Mouse (Mus musculus) intestine, postnatal 0 days (tissue): Measurements from ENCODE around the gene Fancl. TPM values are rescaled to one million over a fixed set of nuclear protein-coding genes. Genes with fewer than 3 reads are reported as not detected.

ENCODE experiments used
- ATAC-seq: fragments of 200-750 bp; cut with Nextera tagmentation; 2 replicates; pipeline ENCODE4 v1.8.0; 2017; ENCODE audit warnings: mild to moderate bottlenecking, moderate TSS enrichment, moderate library complexity
- H3K27ac ChIP-seq: fragments of 300-500 bp; sonication (generic); 2 replicates; pipeline ENCODE4 v1.5.1; 2014; ENCODE audit warnings: mild to moderate bottlenecking, low read depth, low read length, moderate library complexity
- H3K27me3 ChIP-seq: fragments of 300-500 bp; sonication (generic); replicated peaks from 2 replicates; pipeline ENCODE4 v1.6.1; 2014; ENCODE audit warnings: low read length, mixed read lengths; ENCODE audit not compliant: control insufficient read depth, insufficient read depth
- H3K36me3 ChIP-seq: fragments of 300-500 bp; sonication (generic); 2 replicates; pipeline ENCODE4 v1.6.1; 2014; ENCODE audit warnings: mild to moderate bottlenecking, moderate library complexity; ENCODE audit not compliant: control insufficient read depth, insufficient read depth
- H3K4me1 ChIP-seq: fragments of 300-500 bp; sonication (generic); replicated peaks from 2 replicates; pipeline ENCODE4 v1.6.1; 2014; ENCODE audit warnings: antibody characterized with exemption, low read length, mixed read lengths; ENCODE audit not compliant: control insufficient read depth, insufficient read depth
- H3K4me2 ChIP-seq: fragments of 300-500 bp; sonication (generic); replicated peaks from 2 replicates; pipeline ENCODE4 v1.6.1; 2014; ENCODE audit warnings: low read depth, mild to moderate bottlenecking, moderate library complexity
- H3K4me3 ChIP-seq: fragments of 300-500 bp; sonication (generic); 2 replicates; pipeline ENCODE4 v1.5.1; 2014; ENCODE audit warnings: low read depth, low read length
- H3K9ac ChIP-seq: fragments of 300-500 bp; sonication (generic); 2 replicates; pipeline ENCODE4 v1.6.1; 2014; ENCODE audit warnings: mild to moderate bottlenecking, low read depth, low read length
- H3K9me3 ChIP-seq: fragments of 300-500 bp; sonication (generic); 2 replicates; pipeline ENCODE4 v1.6.1; 2016; ENCODE audit warnings: mixed run types; ENCODE audit not compliant: control insufficient read depth
- CTCF ChIP-seq: sonication (generic); IDR thresholded peaks from 2 replicates; pipeline ENCODE4 v1.5.1; 2016; ENCODE audit warnings: low read depth, mild to moderate bottlenecking, control low read depth, antibody characterized with exemption, moderate library complexity
- WGBS: fragments of 180-500 bp; shearing (Covaris S2); extraction: QIAGEN DNeasy Blood & Tissue Kit; methylation state at CpG from one replicate; pipeline ENCODE4 v1.1.7; 2014; 5-methylcytosine and 5-hydroxymethylcytosine counted together
- polyA plus RNA-seq: library from polyadenylated mRNA; unstranded; fragments of >200 nt; fragmentation: Nextera tagmentation; extraction: Ambion mirVana; gene quantifications from 2 replicates; pipeline ENCODE4 v1.2.1, GENCODE M21; 2015

Gene Fancl
- polyA plus RNA-seq, 1 experiment from 2014 or later = 10.3 TPM

DNA sequence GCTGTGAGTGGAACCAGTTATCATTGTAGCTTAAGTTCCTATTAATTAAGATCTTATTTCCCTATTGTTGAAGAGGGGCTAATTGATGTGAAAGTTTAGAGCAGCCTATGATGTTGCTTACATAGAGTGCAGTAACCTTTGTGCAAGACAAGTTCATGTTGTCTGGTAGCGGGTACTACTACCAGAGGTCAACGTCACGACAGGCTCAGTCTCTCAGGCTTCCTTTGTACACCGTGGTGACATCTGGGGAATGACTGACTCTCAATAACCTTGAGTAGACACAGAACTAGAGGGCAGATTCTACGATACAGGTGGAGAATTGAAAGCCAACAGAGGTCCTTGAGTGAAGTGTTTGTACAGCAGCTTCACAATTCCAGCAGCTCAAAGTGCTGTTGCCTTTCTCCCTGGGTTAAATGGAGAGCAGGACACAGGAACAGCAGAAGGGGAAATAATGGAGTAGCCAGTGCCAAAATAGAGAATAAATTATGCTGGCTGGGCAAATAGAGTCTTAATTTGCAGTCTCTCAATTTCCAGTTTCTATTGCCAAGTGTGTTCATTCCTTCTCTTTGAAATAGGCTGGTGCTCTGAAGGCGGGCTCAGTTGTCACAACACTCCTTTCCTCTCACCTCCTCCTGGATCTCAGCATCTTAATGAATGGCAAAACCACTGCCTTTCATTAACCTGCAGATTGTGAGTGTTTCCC lies 91.3 kb downstream of the Fancl start:
- WGBS = 85% methylated on average over 6 of the region's 6 CpGs
- no peaks in the 10 kb centered on the region for H3K9me3 ChIP-seq
- no peaks in the 10 kb centered on the region for H3K27me3 ChIP-seq
- H3K4me3 ChIP-seq = no peak overlapping the region
- no peak for TF ChIP-seq CTCF
- ATAC-seq = no peak
- no peak overlapping the region for H3K9ac ChIP-seq
- H3K4me1 ChIP-seq = no peaks in the 10 kb centered on the region
- H3K27ac ChIP-seq = no peak overlapping the region
- no peak overlapping the region for H3K4me2 ChIP-seq
- peaks cover 2% of the 10 kb centered on the region; the same call in 1 of the 2 replicates for H3K36me3 ChIP-seq

DNA sequence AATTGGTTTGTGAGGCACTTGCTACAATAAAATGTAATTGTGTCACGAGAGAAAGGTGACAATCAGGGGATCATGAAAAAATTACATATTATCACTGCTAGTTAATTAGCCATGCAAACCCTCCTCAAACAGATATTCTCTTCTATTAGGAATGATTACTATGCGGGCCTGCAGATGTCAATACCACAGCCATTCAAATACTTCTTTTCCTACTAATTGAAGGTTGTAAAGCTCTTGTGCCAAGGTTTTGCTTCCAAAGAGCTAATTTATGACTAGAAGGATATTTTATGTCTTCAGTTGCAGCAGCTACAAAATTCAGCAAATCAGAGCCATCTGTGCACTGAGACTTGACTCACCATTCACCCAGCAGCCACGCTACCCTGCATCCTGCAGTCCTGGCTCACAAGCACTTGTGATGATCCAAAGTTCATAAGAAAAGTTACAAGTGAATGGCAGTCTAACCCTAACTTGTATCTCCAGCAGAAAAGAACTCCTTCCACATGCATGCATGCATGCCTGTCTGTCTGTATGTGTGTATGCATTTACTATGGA lies 95.8 kb downstream of the Fancl start:
- Histone ChIP-seq H3K27me3 (no peaks in the 10 kb centered on the region), H3K36me3 (0 out of 2 replicates have a peak, but pooled peaks cover 2% of the 10 kb centered on the region), H3K4me1 (no peaks in the 10 kb centered on the region), H3K27ac (no peak overlapping the region), H3K4me3 (no peak overlapping the region), H3K4me2 (no peak overlapping the region), H3K9me3 (no peaks in the 10 kb centered on the region), H3K9ac (no peak overlapping the region)
- 81% methylated on average over 3 of the region's 3 CpGs for WGBS
- ATAC-seq = no peak
- no peak for TF ChIP-seq CTCF

- Histone ChIP-seq H3K4me3 (no peak overlapping the region), H3K9me3 (no peaks in the 10 kb centered on the region), H3K27ac (no peak overlapping the region), H3K4me2 (no peak overlapping the region), H3K27me3 (no peaks in the 10 kb centered on the region), H3K9ac (no peak overlapping the region), H3K4me1 (no peaks in the 10 kb centered on the region), H3K36me3 (0 out of 2 replicates have a peak, but pooled peaks cover 4% of the 10 kb centered on the region)
- no peak for ATAC-seq
- 44% methylated on average over 12 of the region's 12 CpGs for WGBS
- peak; percentile 66 for TF ChIP-seq CTCF
Observed at GRCm38 (mm10) chr11:26489761-26490466, 104.0 kb downstream of the Fancl start.

DNA sequence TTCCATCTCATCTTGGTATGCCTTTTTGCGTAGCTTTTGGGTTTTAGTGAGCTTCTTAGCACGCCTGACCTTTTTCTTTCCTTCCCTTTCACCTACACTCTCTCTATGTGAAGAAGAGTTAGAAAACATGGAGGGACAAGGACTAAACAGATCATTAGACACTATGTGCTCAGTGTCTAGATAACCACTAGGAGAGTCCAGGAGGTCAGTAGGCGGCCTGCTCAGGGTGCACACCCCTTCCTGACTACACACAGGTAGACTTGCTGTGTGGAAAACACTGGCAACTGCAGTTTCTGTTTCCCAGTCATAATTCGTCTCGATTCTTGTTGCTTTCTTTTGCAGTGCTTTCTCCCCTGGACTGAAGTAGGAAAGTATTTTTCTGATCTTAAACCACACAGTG lies 110.0 kb downstream of the Fancl start:
- peak; percentile 64; the same call in 1 of the 2 replicates for ATAC-seq
- no peak overlapping the region for H3K4me3 ChIP-seq

DNA sequence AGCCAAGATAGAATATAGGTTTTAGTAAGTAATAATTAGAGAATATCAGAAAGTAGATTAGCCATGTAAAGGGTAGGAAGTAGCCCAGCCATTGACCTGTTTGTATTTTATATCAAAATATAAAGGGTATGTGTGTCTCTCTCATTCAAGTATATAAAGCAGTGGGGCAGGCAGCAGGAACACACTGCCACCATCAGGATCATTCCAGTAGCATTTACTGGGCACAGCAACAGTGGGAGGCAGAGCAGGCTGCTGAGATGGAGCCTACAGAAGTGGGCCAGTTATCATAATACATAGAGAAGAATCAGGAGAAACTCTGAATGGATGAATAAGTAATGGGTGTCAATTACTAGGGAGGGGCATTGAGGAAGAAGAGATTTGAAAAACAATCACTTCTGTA lies 127.7 kb downstream of the Fancl start:
- no peak for ATAC-seq

More for the DNA sequence above, 110.0 kb downstream of the Fancl start:
- H3K4me1 ChIP-seq = no peaks in the 10 kb centered on the region
- H3K36me3 ChIP-seq = no peaks in the 10 kb centered on the region
- H3K27ac ChIP-seq = no peak overlapping the region
- WGBS = 79% methylated on average over 5 of the region's 5 CpGs
- H3K9ac ChIP-seq = no peak overlapping the region
- TF ChIP-seq CTCF = peak; percentile 20; the same call in 1 of the 2 replicates
- no peaks in the 10 kb centered on the region for H3K9me3 ChIP-seq
- no peaks in the 10 kb centered on the region for H3K27me3 ChIP-seq
- H3K4me2 ChIP-seq = no peak overlapping the region

GRCm38 (mm10) chr11:26516086-26516485 lies 130.2 kb downstream of the Fancl start:
- Histone ChIP-seq H3K4me2 (no peak overlapping the region), H3K9me3 (no peaks in the 10 kb centered on the region), H3K4me3 (no peak overlapping the region), H3K9ac (no peak overlapping the region), H3K27ac (no peak overlapping the region), H3K36me3 (no peaks in the 10 kb centered on the region; the same call in 1 of the 2 replicates), H3K4me1 (no peaks in the 10 kb centered on the region), H3K27me3 (no peaks in the 10 kb centered on the region)
- WGBS = 65% methylated on average over 2 of the region's 2 CpGs
- ATAC-seq = no peak
- no peak for TF ChIP-seq CTCF

More for the DNA sequence above, 127.7 kb downstream of the Fancl start:
- peak; percentile 45 for TF ChIP-seq CTCF
- Histone ChIP-seq H3K4me3 (no peak overlapping the region), H3K4me1 (no peaks in the 10 kb centered on the region), H3K9me3 (no peaks in the 10 kb centered on the region), H3K27me3 (no peaks in the 10 kb centered on the region), H3K9ac (no peak overlapping the region), H3K36me3 (peaks cover 3% of the 10 kb centered on the region; the same call in 1 of the 2 replicates), H3K27ac (no peak overlapping the region), H3K4me2 (no peak overlapping the region)
